Mouse (Mus musculus): Measurements from ENCODE around the gene Castor2.

Castor2 gene

DNA sequence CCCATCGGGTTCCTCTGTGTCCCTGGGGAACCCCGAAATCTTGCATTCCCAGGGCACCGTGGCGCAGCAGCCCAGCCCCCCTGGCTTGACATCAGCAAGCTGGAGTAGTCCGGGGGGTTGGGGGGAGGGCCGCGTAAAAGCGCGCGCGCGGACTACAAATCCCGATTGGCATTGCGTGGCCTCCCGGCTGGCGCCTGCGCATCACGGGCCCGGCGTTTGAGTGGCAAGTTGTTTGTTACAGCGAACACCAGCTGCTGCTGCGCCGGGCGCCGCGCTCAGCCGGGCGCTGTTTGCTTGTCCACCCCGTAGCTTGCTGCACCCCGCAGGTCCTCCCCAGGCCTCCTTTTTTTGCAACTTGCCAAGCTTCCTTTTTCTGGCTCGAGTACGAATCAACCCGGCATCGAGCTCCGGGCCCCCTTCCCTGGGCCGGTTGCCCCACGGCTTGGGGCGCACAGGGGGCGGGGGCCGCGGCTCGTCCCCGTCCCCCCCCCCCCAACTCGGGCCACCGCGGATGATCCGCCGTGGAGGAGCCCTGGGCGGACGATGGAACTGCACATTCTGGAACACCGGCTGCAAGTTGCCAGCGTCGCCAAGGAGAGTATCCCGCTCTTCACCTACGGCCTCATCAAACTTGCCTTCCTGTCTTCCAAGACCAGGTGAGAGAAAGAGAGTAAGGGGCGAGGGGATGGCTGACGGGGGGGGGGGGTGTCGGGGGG is at the start of gene Castor2:
Gene Castor2, plus strand, starts transcription at position 216 of the 716 bp plus-strand sequence.
- DNase-seq = peak; percentile 94 to 95

GRCm38 (mm10) chr5:134050711-134051110 is 48.8 kb upstream of the Castor2 start:
- no peak for DNase-seq

DNA sequence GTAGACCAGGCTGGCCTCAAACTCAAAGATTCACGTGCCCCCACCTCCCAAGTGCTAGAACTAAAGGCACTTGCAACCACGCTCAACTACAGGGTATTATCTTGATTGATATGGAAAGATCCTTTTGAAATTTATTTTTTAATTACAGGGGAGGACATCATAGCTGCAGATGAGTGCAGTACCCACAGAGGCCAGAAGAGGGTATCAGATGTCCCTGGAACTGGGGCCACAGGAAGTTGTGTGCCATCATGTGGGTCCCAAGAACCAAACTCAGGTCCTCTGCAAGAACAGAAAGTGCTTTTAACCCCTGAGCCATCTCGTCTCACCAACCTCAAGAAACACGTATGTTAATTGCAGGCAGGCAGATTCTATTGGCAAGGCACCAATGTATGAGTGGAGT is 46.9 kb upstream of the Castor2 start:
- DNase-seq = no peak

DNA sequence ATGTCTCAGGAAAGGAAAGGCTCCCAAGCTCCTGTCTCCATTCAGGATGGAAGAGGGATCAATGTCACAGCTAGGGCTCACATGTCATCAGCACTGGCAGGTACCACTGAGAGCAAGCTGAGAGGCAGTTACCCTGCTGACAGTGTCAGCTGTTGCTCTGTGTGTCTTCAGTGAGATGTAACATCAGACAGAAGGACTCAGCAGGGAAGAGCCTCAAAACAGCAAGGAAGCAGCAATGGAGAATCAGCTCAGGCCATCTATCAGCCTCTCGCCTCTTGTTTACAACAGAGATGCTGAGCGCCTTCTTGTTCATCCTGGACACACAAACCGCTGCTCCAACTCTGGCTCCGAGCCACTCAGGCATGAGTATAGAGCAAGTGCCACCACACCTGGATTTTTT is 45.0 kb upstream of the Castor2 start:
- DNase-seq = peak; percentile 62 to 74

- no peak for DNase-seq
Observed at GRCm38 (mm10) chr5:134058793-134059352, 40.6 kb upstream of the Castor2 start.

- peak; percentile 91 to 93 for DNase-seq
Observed at GRCm38 (mm10) chr5:134063362-134064064, 36.0 kb upstream of the Castor2 start.

DNA sequence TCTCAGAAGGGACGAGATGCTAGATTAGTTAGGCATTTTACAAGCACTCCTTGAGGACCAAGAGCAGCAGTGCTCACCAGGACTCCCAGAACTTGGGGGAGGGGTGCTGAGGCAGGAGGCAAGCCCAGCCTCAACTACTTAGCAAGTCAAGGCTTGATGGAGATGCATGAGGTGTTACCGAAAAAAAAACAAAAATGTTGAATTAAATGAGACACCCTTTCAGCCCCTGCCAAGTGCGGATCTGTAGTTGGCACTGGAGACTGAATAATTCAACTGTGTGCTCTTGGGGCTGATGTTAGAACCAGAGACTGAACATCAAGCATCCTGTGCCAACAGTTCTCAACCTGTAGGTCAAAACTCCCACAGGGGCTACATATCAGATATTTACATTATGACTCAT is 33.2 kb upstream of the Castor2 start:
- no peak for DNase-seq

GRCm38 (mm10) chr5:134067924-134068323 is 31.6 kb upstream of the Castor2 start:
- peak; percentile 22 to 33 for DNase-seq

GRCm38 (mm10) chr5:134073512-134074041 is 25.9 kb upstream of the Castor2 start:
- DNase-seq = peak; percentile 94 to 95

GRCm38 (mm10) chr5:134074368-134074767 is 25.1 kb upstream of the Castor2 start:
- DNase-seq = peak in 1 of 2 experiments; percentile 23

- no peak for DNase-seq
Observed at GRCm38 (mm10) chr5:134076175-134076574, 23.3 kb upstream of the Castor2 start.

DNA sequence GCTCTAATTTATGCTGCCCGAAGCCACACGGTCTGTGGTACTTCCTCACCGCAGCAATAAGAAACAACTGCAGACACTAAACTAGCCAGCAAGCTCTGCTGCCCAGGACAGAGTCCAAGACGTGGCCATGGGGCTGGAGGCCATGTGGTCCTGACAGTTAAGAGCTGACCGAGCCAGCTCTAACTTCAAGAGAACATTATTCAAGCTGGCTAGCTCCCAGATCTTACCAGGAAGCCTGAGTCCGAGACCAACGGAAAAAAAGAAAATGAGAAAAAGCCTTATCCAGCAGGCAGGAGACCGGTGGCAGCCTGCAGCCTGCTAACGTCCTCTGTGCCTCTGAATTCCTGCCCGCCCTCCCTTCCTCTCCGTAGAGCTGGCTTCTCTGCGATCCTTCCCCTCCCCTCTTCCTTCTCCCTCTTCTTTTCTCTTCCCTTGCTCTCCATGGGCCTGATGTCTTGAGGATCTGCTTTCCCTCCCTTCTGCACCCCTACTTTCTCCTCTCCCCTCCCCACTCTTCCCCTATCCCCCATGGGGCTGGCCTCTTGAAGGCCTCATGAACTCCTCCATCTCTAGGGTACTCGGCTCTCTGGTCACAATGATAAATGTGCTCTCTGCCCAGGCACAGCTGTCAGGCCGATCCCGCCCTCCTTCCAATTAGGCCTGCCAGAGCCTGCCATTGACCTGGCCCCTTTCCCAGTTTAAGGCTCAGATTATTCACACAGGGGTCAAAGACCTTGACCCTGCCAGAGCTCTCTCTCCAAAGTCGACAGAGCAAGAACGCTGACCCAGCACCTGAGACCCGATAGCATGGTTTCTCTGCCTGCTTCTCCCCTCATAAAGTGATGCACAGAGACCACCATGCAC is 18.6 kb upstream of the Castor2 start:
- no peak for DNase-seq

DNA sequence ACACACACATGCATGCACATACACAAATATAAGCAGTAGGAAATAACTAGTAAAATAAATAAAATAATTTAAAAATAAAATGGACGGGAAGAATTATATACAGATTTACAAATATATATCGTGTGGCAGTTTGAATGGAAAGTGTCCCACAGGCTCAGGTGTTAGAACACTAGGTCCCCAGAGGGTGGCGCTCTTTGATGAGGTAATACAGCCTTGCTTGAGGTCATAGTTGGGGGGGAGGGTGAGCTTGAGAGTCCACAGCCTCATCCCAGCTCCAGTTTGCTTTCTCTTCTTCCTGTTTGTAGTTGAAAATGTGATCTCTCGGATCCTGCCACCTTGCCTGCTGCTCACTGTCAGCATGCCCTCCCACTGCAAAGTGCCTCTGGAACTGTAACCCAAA is 14.3 kb upstream of the Castor2 start:
- no peak for DNase-seq

DNA sequence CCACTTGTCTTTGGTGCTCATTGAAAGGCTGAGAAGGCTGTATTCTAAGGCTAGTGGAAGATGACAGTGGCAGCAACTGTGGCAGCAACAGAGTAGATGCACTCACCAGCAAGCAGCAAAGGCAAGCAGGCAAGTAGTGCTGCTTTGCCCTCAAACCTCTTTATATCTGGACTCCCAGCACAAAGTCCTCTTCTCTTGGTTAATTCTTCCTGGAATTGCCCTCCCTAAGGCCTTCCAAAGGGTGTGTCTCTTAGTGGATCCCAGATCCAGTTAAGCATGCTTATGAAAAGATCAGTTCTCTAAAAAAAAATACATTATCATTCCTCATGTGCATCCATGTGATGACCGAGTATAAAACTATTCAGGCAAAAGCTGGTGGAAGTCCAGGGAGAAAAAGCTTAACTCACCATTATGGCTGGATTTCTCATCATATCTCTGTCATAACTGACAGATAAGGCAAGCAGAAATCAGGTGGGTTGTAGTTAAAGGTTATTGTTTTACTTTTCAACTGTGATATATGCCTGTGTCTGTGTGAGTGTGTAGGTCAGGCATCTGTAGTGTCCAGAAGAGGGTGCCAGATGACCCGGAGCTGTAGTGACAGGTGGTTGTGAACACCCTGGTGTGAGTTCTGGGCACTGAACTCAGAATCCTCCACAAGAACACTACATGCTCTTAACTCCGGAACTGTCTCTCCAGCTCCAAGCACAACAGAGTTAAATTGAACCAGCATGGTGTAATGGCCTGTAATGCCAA is 13.4 kb upstream of the Castor2 start:
- no peak for DNase-seq

DNA sequence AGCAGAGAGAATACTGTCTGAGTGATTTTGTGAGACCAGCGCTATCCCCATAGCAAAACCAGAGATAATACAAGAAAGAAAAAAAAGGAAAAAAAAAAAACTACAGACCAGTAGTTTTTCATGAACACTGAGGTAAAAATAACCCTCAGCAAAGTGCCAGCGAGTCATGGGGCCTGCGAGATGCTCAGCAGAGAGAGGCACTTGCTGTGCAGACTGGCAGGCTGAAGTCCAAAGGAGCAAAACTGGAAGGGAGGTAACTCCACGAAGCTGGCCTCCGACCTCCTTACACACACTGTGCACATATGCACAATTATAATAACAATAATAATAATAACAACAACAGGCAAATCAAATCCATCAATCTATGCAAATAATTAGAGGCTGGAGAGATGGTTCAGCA is 12.3 kb upstream of the Castor2 start:
- peak; percentile 34 to 60 for DNase-seq

DNA sequence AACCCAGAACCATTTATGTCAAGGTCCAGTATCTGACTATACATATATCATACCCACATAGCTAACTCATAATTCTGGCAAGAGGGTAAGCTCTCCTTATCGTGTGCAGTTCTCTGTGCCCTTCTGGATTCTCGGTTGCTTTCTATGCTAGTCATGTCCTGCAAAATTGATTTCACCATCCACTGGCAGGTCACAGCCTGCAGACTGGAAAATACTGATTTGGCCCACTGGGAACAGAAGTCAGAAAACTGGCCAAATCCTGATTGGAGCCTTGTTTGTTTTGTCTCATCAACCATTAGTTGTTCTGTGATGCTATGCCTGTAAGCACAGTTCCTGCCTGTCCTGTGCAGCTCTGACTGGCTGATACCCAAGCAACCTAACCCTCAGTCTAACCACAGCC is 3.7 kb upstream of the Castor2 start:
- no peak for DNase-seq

DNA sequence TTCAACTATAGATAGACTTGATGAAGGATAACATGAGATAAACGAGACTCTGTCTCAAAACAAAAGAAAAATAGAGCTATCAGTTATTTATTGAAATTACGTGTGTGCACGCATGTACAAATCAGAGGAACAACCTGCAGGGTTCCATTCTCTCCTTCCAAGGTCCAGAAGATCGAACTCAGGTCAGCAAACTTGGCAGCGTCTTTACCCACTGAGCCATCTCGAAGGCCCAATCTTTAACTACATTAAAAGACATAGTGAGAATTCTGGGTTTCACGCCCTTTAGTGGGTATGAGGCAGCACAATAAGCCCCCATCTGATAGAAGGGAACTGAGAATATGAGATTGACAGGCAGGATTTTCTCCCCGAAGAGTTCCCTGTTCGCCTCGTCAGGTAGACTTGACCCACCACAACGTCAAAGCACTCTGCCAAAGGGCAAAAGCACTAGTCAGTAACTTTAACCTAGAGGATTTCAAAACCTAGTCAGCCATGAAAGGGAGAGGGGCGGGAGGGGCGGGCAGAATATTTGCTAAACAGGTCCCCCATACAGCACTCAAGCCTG is 1.1 kb upstream of the Castor2 start:
- no peak for DNase-seq

GRCm38 (mm10) chr5:134098976-134099375 is 535 bp upstream of the Castor2 start:
- peak; percentile 36 to 56 for DNase-seq

- peak; percentile 34 to 35 for DNase-seq
Observed at GRCm38 (mm10) chr5:134100232-134100771, 791 bp downstream of the Castor2 start.

DNA sequence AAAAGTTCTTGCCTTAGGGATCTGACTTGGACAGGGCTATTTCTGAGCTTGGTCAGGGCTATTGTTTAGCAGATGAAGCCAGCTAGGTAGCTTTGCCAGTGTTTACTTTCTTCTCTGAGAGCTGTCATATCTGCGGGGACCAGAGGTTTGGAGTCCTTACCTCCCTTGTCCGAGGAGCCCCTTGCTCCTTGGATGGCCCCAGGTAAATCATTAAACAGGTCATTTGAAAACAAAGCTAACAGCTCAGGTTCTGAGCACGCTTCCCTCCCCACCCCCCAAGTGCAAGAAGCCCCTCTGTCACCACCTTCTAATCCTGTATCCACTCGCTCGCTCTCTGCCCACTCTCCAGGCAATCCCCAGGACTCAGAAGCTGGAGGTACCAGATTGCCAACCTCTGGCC is 1.8 kb downstream of the Castor2 start:
- DNase-seq = no peak

GRCm38 (mm10) chr5:134101883-134102282 is 2.4 kb downstream of the Castor2 start:
- DNase-seq = peak in 1 of 2 experiments; percentile 17

Data from cerebellum, adult 18-20 months (tissue).